9 mouse cellular contexts compared by ENCODE assay signal in genomic region chr5:125382673-125383558, GRCm38 (mm10). TPM values are rescaled to one million over a fixed set of nuclear protein-coding genes. Genes with fewer than 3 reads are reported as not detected.
A peak's percentile ranks its signal among the peaks of the same experiment; 100 is the strongest.
DNase-seq lines count a peak whose midpoint lies in the region; ATAC-seq and TF ChIP-seq lines count a peak whose summit lies in the region.
"Had no signal": no experiment of that assay in that cellular context is flagged by ENCODE, and none has a peak within 500 bp of the region (broad histone marks: within the 10 kb centered on the region; RNA-seq: fewer than 3 reads in every experiment).

No protein-coding gene starts in this region.

- intact Hi-C loops in left cerebral cortex, postnatal 14 days (cut with DNase I): no loop called here

- no peak for TF ChIP-seq POLR2A in bone marrow macrophage, adult 2 months (IDR thresholded peaks at IDR 0.05; ENCODE audit: borderline replicate concordance, low read depth, low read length)
- TF ChIP-seq POLR2A in embryonic fibroblast, embryonic 13.5 days (IDR thresholded peaks at IDR 0.05; ENCODE audit: low read depth, low read length): peak; percentile 85

- peaks cover 3% of the 10 kb centered on the region; the same call in 1 of the 2 replicates for H3K4me1 ChIP-seq in bone marrow macrophage, adult 2 months (ENCODE audit: control insufficient read depth, insufficient read depth, low read length)
- no peaks in the 10 kb centered on the region for H3K4me1 ChIP-seq in embryonic fibroblast, embryonic 13.5 days (ENCODE audit: control insufficient read depth, insufficient read depth, low read length)
- H3K4me1 ChIP-seq in hindbrain, embryonic 12.5 days: peaks cover 16% of the 10 kb centered on the region

- H3K9me3 ChIP-seq in hindbrain, embryonic 12.5 days (replicated peaks): no peaks in the 10 kb centered on the region

- H3K4me3 ChIP-seq in bone marrow macrophage, adult 2 months (ENCODE audit: insufficient read depth, low read length): no peak overlapping the region
- H3K4me3 ChIP-seq in embryonic fibroblast, embryonic 13.5 days (ENCODE audit: insufficient read depth, low read length): no peak overlapping the region
- no peak overlapping the region for H3K4me3 ChIP-seq in hindbrain, embryonic 12.5 days
- H3K4me3 ChIP-seq: erythroblast, embryonic 14.5 days had no signal

- TF ChIP-seq CTCF in bone marrow macrophage, adult 2 months (IDR thresholded peaks at IDR 0.05; ENCODE audit: low read depth, low read length): no peak
- no peak for TF ChIP-seq CTCF in embryonic fibroblast, embryonic 13.5 days (IDR thresholded peaks at IDR 0.05; ENCODE audit: borderline replicate concordance, insufficient read depth, low read length)

- no peak overlapping the region for H3K4me2 ChIP-seq in hindbrain, embryonic 12.5 days (replicated peaks)

- no peaks in the 10 kb centered on the region for H3K27me3 ChIP-seq in hindbrain, embryonic 12.5 days

- ATAC-seq in hindbrain, embryonic 12.5 days (ENCODE audit: low FRiP score): peak; percentile 50; the same call in 1 of the 2 replicates
- peak; percentile 77 for ATAC-seq in megakaryocyte-erythroid progenitor cell, adult 5-6 weeks (replicated peaks; ENCODE audit: low FRiP score, low TSS enrichment, poor library complexity, severe bottlenecking)

- 60% methylated on average over 6 of the region's 6 CpGs for WGBS in hindbrain, embryonic 12.5 days

- H3K27ac ChIP-seq in bone marrow macrophage, adult 2 months (ENCODE audit: insufficient read depth, low read depth, low read length): peak overlapping the region; percentile 24
- H3K27ac ChIP-seq in embryonic fibroblast, embryonic 13.5 days (ENCODE audit: insufficient read depth, low read length): no peak overlapping the region
- H3K27ac ChIP-seq in hindbrain, embryonic 12.5 days: no peak overlapping the region

- peaks cover 18% of the 10 kb centered on the region for H3K36me3 ChIP-seq in hindbrain, embryonic 12.5 days

- DNase-seq in right cerebral cortex, adult 18-20 months: peak; percentile 61
- no peak for DNase-seq in right cerebral cortex, postnatal 36 days (ENCODE audit: low spot score in 2 of 2)
- DNase-seq in left cerebral cortex, postnatal 14 days (ENCODE audit: low spot score in 2 of 2): peak; percentile 69 to 72
- peak; percentile 64 for DNase-seq in thymus, postnatal 0 days (ENCODE audit: low spot score)

- no peak overlapping the region for H3K9ac ChIP-seq in hindbrain, embryonic 12.5 days

RNA-seq across cellular contexts. Expression of gene Gm10382, which starts 6.2 kb away (rescaled TPM):
- polyA plus RNA-seq in bone marrow macrophage, adult 2 months (2012; ENCODE audit: insufficient read depth, insufficient read length, missing spikeins): not detected in 2 replicates
- not detected in 2 replicates for polyA plus RNA-seq in embryonic fibroblast, embryonic 13.5 days (2011; ENCODE audit: insufficient read length, low read depth, missing spikeins)
- 0.58 and 0.82 TPM in 2 replicates for polyA plus RNA-seq in hindbrain, embryonic 12.5 days (2016; fragmentation: Nextera tagmentation; extraction: Ambion mirVana)
- under 1 TPM in 1 of 2 experiments, not detected in 1; 0.37 TPM for total RNA-seq in left cerebral cortex, postnatal 14 days (2021)
- total RNA-seq in megakaryocyte-erythroid progenitor cell, adult 5-6 weeks (2014; fragmentation: Nextera tagmentation): not detected in 2 replicates
- total RNA-seq in megakaryocyte-erythroid progenitor cell, adult 5-6 weeks (2017): 0.56 TPM in 1 of 2 replicates, not detected in the other
- polyA plus RNA-seq in thymus, postnatal 0 days (2015; fragmentation: Nextera tagmentation; extraction: Ambion mirVana): 0.44 and 0.74 TPM in 2 replicates

RNA-seq across cellular contexts. Expression of gene Ubc, which starts 7.1 kb away (rescaled TPM):
- 808 and 810 TPM in 2 replicates for polyA plus RNA-seq in bone marrow macrophage, adult 2 months (2012; ENCODE audit: insufficient read depth, insufficient read length, missing spikeins)
- 543 and 665 TPM in 2 replicates for polyA plus RNA-seq in embryonic fibroblast, embryonic 13.5 days (2011; ENCODE audit: insufficient read length, low read depth, missing spikeins)
- 1,117 and 1,167 TPM in 2 replicates for polyA plus RNA-seq in hindbrain, embryonic 12.5 days (2016; fragmentation: Nextera tagmentation; extraction: Ambion mirVana)
- 100 to 1,000 TPM; 752 to 821 TPM for total RNA-seq in left cerebral cortex, postnatal 14 days (2021)
- total RNA-seq in megakaryocyte-erythroid progenitor cell, adult 5-6 weeks (2014; fragmentation: Nextera tagmentation): 110 and 133 TPM in 2 replicates
- total RNA-seq in megakaryocyte-erythroid progenitor cell, adult 5-6 weeks (2017): 202 and 258 TPM in 2 replicates
- 532 and 603 TPM in 2 replicates for polyA plus RNA-seq in thymus, postnatal 0 days (2015; fragmentation: Nextera tagmentation; extraction: Ambion mirVana)

RNA-seq across cellular contexts. Expression of gene Scarb1, which starts 42.0 kb away (rescaled TPM):
- 101 and 120 TPM in 2 replicates for polyA plus RNA-seq in bone marrow macrophage, adult 2 months (2012; ENCODE audit: insufficient read depth, insufficient read length, missing spikeins)
- 46.8 and 47.8 TPM in 2 replicates for polyA plus RNA-seq in embryonic fibroblast, embryonic 13.5 days (2011; ENCODE audit: insufficient read length, low read depth, missing spikeins)
- polyA plus RNA-seq in hindbrain, embryonic 12.5 days (2016; fragmentation: Nextera tagmentation; extraction: Ambion mirVana): 28.6 and 29.7 TPM in 2 replicates
- 10 to 100 TPM; 36.9 to 41.1 TPM for total RNA-seq in left cerebral cortex, postnatal 14 days (2021)
- total RNA-seq in megakaryocyte-erythroid progenitor cell, adult 5-6 weeks (2014; fragmentation: Nextera tagmentation): 71.7 and 85.8 TPM in 2 replicates
- total RNA-seq in megakaryocyte-erythroid progenitor cell, adult 5-6 weeks (2017): 29.7 and 57.0 TPM in 2 replicates
- 36.7 and 37.9 TPM in 2 replicates for polyA plus RNA-seq in thymus, postnatal 0 days (2015; fragmentation: Nextera tagmentation; extraction: Ambion mirVana)

RNA-seq across cellular contexts. Expression of gene Dhx37, which starts 51.0 kb away (rescaled TPM):
- polyA plus RNA-seq in bone marrow macrophage, adult 2 months (2012; ENCODE audit: insufficient read depth, insufficient read length, missing spikeins): 13.1 and 18.4 TPM in 2 replicates
- 18.6 and 27.6 TPM in 2 replicates for polyA plus RNA-seq in embryonic fibroblast, embryonic 13.5 days (2011; ENCODE audit: insufficient read length, low read depth, missing spikeins)
- polyA plus RNA-seq in hindbrain, embryonic 12.5 days (2016; fragmentation: Nextera tagmentation; extraction: Ambion mirVana): 16.7 and 18.0 TPM in 2 replicates
- total RNA-seq in left cerebral cortex, postnatal 14 days (2021): 10 to 100 TPM; 10.1 to 10.9 TPM
- 21.2 and 34.5 TPM in 2 replicates for total RNA-seq in megakaryocyte-erythroid progenitor cell, adult 5-6 weeks (2014; fragmentation: Nextera tagmentation)
- 69.0 and 83.7 TPM in 2 replicates for total RNA-seq in megakaryocyte-erythroid progenitor cell, adult 5-6 weeks (2017)
- 8.1 and 8.2 TPM in 2 replicates for polyA plus RNA-seq in thymus, postnatal 0 days (2015; fragmentation: Nextera tagmentation; extraction: Ambion mirVana)

RNA-seq across cellular contexts. Expression of gene Bri3bp, which starts 58.5 kb away (rescaled TPM):
- polyA plus RNA-seq in bone marrow macrophage, adult 2 months (2012; ENCODE audit: insufficient read depth, insufficient read length, missing spikeins): 11.6 and 11.8 TPM in 2 replicates
- 30.2 and 37.5 TPM in 2 replicates for polyA plus RNA-seq in embryonic fibroblast, embryonic 13.5 days (2011; ENCODE audit: insufficient read length, low read depth, missing spikeins)
- polyA plus RNA-seq in hindbrain, embryonic 12.5 days (2016; fragmentation: Nextera tagmentation; extraction: Ambion mirVana): 38.1 and 39.9 TPM in 2 replicates
- 10 to 100 TPM; 81.0 to 85.6 TPM for total RNA-seq in left cerebral cortex, postnatal 14 days (2021)
- 37.4 and 77.0 TPM in 2 replicates for total RNA-seq in megakaryocyte-erythroid progenitor cell, adult 5-6 weeks (2014; fragmentation: Nextera tagmentation)
- 28.5 and 31.3 TPM in 2 replicates for total RNA-seq in megakaryocyte-erythroid progenitor cell, adult 5-6 weeks (2017)
- polyA plus RNA-seq in thymus, postnatal 0 days (2015; fragmentation: Nextera tagmentation; extraction: Ambion mirVana): 37.3 and 42.5 TPM in 2 replicates

Comparison
In these comparisons a context has a peak if more than half of its experiments do, and no peak if none do; other contexts are left out.
1. DNase-seq: peak in right cerebral cortex, adult 18-20 months (single experiment), left cerebral cortex, postnatal 14 days (2 of 2) and thymus, postnatal 0 days (single experiment); none in right cerebral cortex, postnatal 36 days (0 of 2).